Mouse (Mus musculus) lung, postnatal 0 days (tissue): ENCODE results near the gene Tmprss6. TPM values are rescaled to one million over a fixed set of nuclear protein-coding genes. Genes with fewer than 3 reads are reported as not detected.
A peak's percentile ranks its signal among the peaks of the same experiment; 100 is the strongest.

Experiments
- ATAC-seq: fragments of 200-750 bp; cut with Nextera tagmentation; 2 replicates; pipeline ENCODE4 v1.8.0; 2017; ENCODE audit warnings: moderate library complexity
- DNase-seq: peaks from one replicate; pipeline ENCODE4 v3.0.0-alpha.2; 2016; ENCODE audit warnings: low spot score
- H3K27ac ChIP-seq: fragments of 300-500 bp; sonication (generic); 2 replicates; pipeline ENCODE4 v1.5.1; 2014; ENCODE audit warnings: antibody characterized with exemption, mild to moderate bottlenecking, low read length, mixed read lengths
- H3K27me3 ChIP-seq: fragments of 300-500 bp; sonication (generic); replicated peaks from 2 replicates; pipeline ENCODE4 v1.6.1; 2014; ENCODE audit warnings: low read length, mixed read lengths; ENCODE audit not compliant: insufficient read depth
- H3K36me3 ChIP-seq: fragments of 300-500 bp; sonication (generic); 2 replicates; pipeline ENCODE4 v1.6.1; 2014; ENCODE audit warnings: low read length, mixed read lengths; ENCODE audit not compliant: insufficient read depth
- H3K4me1 ChIP-seq: fragments of 300-500 bp; sonication (generic); 2 replicates; pipeline ENCODE4 v1.6.1; 2014; ENCODE audit warnings: antibody characterized with exemption, low read depth, low read length, mixed read lengths; ENCODE audit not compliant: insufficient read depth
- H3K4me2 ChIP-seq: fragments of 300-500 bp; sonication (generic); replicated peaks from 2 replicates; pipeline ENCODE4 v1.6.1; 2014; ENCODE audit warnings: low read depth, mild to moderate bottlenecking, low read length, moderate library complexity, mixed read lengths
- H3K4me3 ChIP-seq: fragments of 300-500 bp; sonication (generic); 2 replicates; pipeline ENCODE4 v1.5.1; 2014; ENCODE audit warnings: low read depth, low read length
- H3K9ac ChIP-seq: fragments of 300-500 bp; sonication (generic); replicated peaks from 2 replicates; pipeline ENCODE4 v1.6.1; 2014; ENCODE audit warnings: low read depth, mild to moderate bottlenecking
- H3K9me3 ChIP-seq: fragments of 300-500 bp; sonication (generic); 2 replicates; pipeline ENCODE4 v1.6.1; 2016; ENCODE audit warnings: low read length, mixed read lengths
- CTCF ChIP-seq: IDR thresholded peaks from 2 replicates; pipeline ENCODE4 v1.5.1; 2016; ENCODE audit warnings: antibody characterized with exemption, mild to moderate bottlenecking
- EP300 ChIP-seq: IDR thresholded peaks from 2 replicates; pipeline ENCODE4 v1.6.1; 2016; ENCODE audit warnings: antibody characterized with exemption, mild to moderate bottlenecking, control low read depth
- WGBS: fragments of 180-500 bp; shearing (Covaris S2); extraction: QIAGEN DNeasy Blood & Tissue Kit; methylation state at CpG from one replicate; pipeline ENCODE4 v1.1.7; 2014; 5-methylcytosine and 5-hydroxymethylcytosine counted together
- polyA plus RNA-seq: library from polyadenylated mRNA; unstranded; fragments of >200 nt; fragmentation: Nextera tagmentation; extraction: Ambion mirVana; gene quantifications from 2 replicates; pipeline ENCODE4 v1.2.1, GENCODE M21; 2015

The Tmprss6 gene
- polyA plus RNA-seq, 1 experiment from 2014 or later = 0.23 TPM

- 69% methylated on average over 5 of the region's 5 CpGs for WGBS
- TF ChIP-seq EP300 (no peak), CTCF (no peak)
- ATAC-seq = no peak
Measured at GRCm38 (mm10) chr15:78479470-78479869, 11.0 kb upstream of the Tmprss6 start.

GRCm38 (mm10) chr15:78478073-78478472 lies 9.6 kb upstream of the Tmprss6 start:
- Histone ChIP-seq H3K9ac (no peak overlapping the region), H3K27ac (no peak overlapping the region), H3K36me3 (no peaks in the 10 kb centered on the region), H3K4me3 (no peak overlapping the region), H3K4me1 (no peaks in the 10 kb centered on the region), H3K4me2 (no peak overlapping the region), H3K27me3 (no peaks in the 10 kb centered on the region), H3K9me3 (no peaks in the 10 kb centered on the region)
- DNase-seq (no peak), ATAC-seq (no peak)
- 86% methylated on average over 4 of the region's 4 CpGs for WGBS
- TF ChIP-seq CTCF (no peak), EP300 (no peak)

More at GRCm38 (mm10) chr15:78479470-78479869, 11.0 kb upstream of the Tmprss6 start:
- no peak overlapping the region for H3K9ac ChIP-seq
- H3K9me3 ChIP-seq = no peaks in the 10 kb centered on the region
- H3K4me1 ChIP-seq = no peaks in the 10 kb centered on the region
- no peak for DNase-seq
- H3K27ac ChIP-seq = no peak overlapping the region
- H3K4me2 ChIP-seq = no peak overlapping the region
- no peaks in the 10 kb centered on the region for H3K36me3 ChIP-seq
- H3K27me3 ChIP-seq = no peaks in the 10 kb centered on the region
- no peak overlapping the region for H3K4me3 ChIP-seq

GRCm38 (mm10) chr15:78476878-78477277 lies 8.4 kb upstream of the Tmprss6 start:
- H3K4me2 ChIP-seq = no peak overlapping the region
- ATAC-seq (no peak), DNase-seq (no peak)
- no peaks in the 10 kb centered on the region for H3K4me1 ChIP-seq
- no peak for TF ChIP-seq CTCF
- no peak for TF ChIP-seq EP300
- no peaks in the 10 kb centered on the region for H3K36me3 ChIP-seq
- no peak overlapping the region for H3K27ac ChIP-seq
- WGBS = 67% methylated on average over 1 of the region's 1 CpGs
- H3K27me3 ChIP-seq = no peaks in the 10 kb centered on the region
- no peak overlapping the region for H3K9ac ChIP-seq
- no peaks in the 10 kb centered on the region for H3K9me3 ChIP-seq
- H3K4me3 ChIP-seq = no peak overlapping the region

GRCm38 (mm10) chr15:78475604-78476031 lies 7.2 kb upstream of the Tmprss6 start:
- Histone ChIP-seq H3K27ac (no peak overlapping the region), H3K9ac (no peak overlapping the region), H3K36me3 (no peaks in the 10 kb centered on the region), H3K4me2 (no peak overlapping the region), H3K4me1 (no peaks in the 10 kb centered on the region), H3K4me3 (no peak overlapping the region), H3K27me3 (no peaks in the 10 kb centered on the region), H3K9me3 (no peaks in the 10 kb centered on the region)
- peak; percentile 7 for DNase-seq
- WGBS = 32% methylated on average over 3 of the region's 3 CpGs
- no peak for TF ChIP-seq CTCF
- TF ChIP-seq EP300 = no peak
- ATAC-seq = no peak

GRCm38 (mm10) chr15:78473442-78473841 lies 5.0 kb upstream of the Tmprss6 start:
- Histone ChIP-seq H3K4me1 (no peaks in the 10 kb centered on the region), H3K9me3 (no peaks in the 10 kb centered on the region), H3K36me3 (no peaks in the 10 kb centered on the region), H3K9ac (no peak overlapping the region), H3K4me2 (no peak overlapping the region), H3K27ac (no peak overlapping the region), H3K27me3 (no peaks in the 10 kb centered on the region), H3K4me3 (no peak overlapping the region)
- no peak for TF ChIP-seq EP300
- no peak for TF ChIP-seq CTCF
- ATAC-seq = no peak
- WGBS = 78% methylated on average over 6 of the region's 6 CpGs
- DNase-seq = no peak

- Histone ChIP-seq H3K27me3 (no peaks in the 10 kb centered on the region), H3K4me2 (no peak overlapping the region), H3K9me3 (no peaks in the 10 kb centered on the region), H3K36me3 (no peaks in the 10 kb centered on the region), H3K27ac (no peak overlapping the region), H3K4me1 (no peaks in the 10 kb centered on the region), H3K4me3 (no peak overlapping the region), H3K9ac (no peak overlapping the region)
- DNase-seq (no peak), ATAC-seq (no peak)
- 29% methylated on average over 7 of the region's 7 CpGs for WGBS
- TF ChIP-seq EP300 = no peak
- TF ChIP-seq CTCF = no peak
Measured at GRCm38 (mm10) chr15:78471902-78472301, 3.5 kb upstream of the Tmprss6 start.
